Mouse (Mus musculus) heart, adult 2 months (tissue): ENCODE data around the gene Slc35f2.

Source experiments
- CTCF ChIP-seq: fragments of 200-600 bp; IDR thresholded peaks from 2 replicates; pipeline ENCODE4 v1.8.1; 2022; ENCODE audit warnings: antibody characterized with exemption, mild to moderate bottlenecking, moderate library complexity
- POLR2A ChIP-seq: fragments of 200-500 bp; IDR thresholded peaks from 2 replicates; pipeline ENCODE4 v1.6.1; 2011; ENCODE audit warnings: mild to moderate bottlenecking, low read depth, low read length, control low read depth; ENCODE audit not compliant: insufficient read depth

DNA sequence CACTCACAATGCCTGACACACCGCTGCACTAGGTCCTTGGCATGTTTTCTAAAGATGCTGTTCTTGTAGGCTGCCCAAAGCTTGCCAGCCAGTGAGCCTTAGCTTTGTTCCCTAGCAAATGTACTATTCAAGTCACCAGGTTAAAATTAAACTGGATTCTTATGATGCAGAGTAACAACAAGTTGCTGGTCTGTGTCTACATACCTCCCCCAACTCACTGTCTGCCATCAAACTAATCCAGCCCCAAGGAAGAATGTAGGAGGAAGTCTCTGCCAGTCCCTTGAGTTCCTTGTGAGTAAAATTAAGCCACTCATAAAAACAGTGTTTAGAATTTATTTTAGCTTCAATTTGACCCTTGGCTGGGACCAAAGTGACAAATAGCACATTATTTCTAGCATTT, 82.3 kb downstream of the Slc35f2 start:
- TF ChIP-seq CTCF (no peak), POLR2A (no peak)
